Comparison of ENCODE assay signal across 8 mouse cellular contexts in the genomic region with DNA sequence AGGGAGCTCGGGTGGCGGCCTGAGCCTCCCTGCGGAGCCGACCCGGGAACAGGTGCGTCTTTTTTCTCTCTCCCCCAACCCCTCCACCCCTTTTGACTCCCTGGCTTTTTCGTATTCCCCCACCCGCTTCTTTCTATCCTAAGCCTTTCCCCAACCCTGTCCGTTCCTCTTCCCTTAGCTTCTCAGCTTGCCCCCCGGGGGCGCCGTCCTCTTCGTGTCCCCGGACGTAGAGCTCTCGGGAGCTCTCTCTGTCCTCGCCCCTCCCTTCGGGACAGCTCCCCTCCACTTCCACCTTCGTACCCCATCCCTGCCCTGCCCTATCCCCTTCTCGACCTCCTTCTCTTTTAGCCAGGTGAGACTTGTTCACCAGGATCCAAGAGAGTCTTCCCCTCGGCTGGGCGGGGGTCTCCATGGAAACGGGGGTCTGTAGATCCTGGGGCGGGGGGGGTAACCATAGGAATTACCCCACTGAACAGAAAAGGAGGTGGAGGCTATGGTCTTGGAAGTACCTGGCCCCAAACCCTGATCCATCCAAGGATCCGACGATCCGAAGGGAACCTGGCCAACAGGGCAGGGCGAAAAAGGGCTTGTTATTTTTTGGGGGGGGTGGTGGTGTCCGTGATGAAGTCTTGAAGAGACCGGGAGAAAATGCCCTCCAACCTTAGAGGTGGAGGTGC. TPM values are rescaled to one million over a fixed set of nuclear protein-coding genes. Genes with fewer than 3 reads are reported as not detected.
DNase-seq lines count a peak whose midpoint lies in the region; ATAC-seq and TF ChIP-seq lines count a peak whose summit lies in the region.

No protein-coding gene starts in this region.

- no peak for TF ChIP-seq CTCF in lung, embryonic 14.5 days (IDR thresholded peaks at IDR 0.05; ENCODE audit: low read depth)
- TF ChIP-seq CTCF in stomach, postnatal 0 days (IDR thresholded peaks at IDR 0.05; ENCODE audit: low read depth), result no peak

- no peaks in the 10 kb centered on the region for H3K9me3 ChIP-seq in hindbrain, embryonic 14.5 days (ENCODE audit: control insufficient read depth, low read length)
- H3K9me3 ChIP-seq in lung, embryonic 14.5 days (ENCODE audit: low read depth, low read length), result no peaks in the 10 kb centered on the region
- H3K9me3 ChIP-seq in stomach, postnatal 0 days (ENCODE audit: control insufficient read depth, low read length), result no peaks in the 10 kb centered on the region

- peak; percentile 7 for ATAC-seq in hindbrain, embryonic 14.5 days (ENCODE audit: low FRiP score)
- ATAC-seq in lung, embryonic 14.5 days (ENCODE audit: insufficient read depth), result peak; percentile 9
- no peak for ATAC-seq in stomach, postnatal 0 days (ENCODE audit: low FRiP score, low TSS enrichment)

- H3K27ac ChIP-seq in hindbrain, embryonic 14.5 days, result peak overlapping the region; percentile 80
- peak overlapping the region; percentile 60; the same call in 1 of the 2 replicates for H3K27ac ChIP-seq in lung, embryonic 14.5 days (ENCODE audit: low read depth)
- H3K27ac ChIP-seq in stomach, postnatal 0 days (replicated peaks), result peak overlapping the region; percentile 53; the same call in 1 of the 2 replicates

- H3K4me1 ChIP-seq in hindbrain, embryonic 14.5 days (replicated peaks; ENCODE audit: control insufficient read depth, insufficient read depth, low read length), result no peaks in the 10 kb centered on the region; the same call in 1 of the 2 replicates
- H3K4me1 ChIP-seq in lung, embryonic 14.5 days (ENCODE audit: insufficient read depth), result no peaks in the 10 kb centered on the region
- H3K4me1 ChIP-seq in stomach, postnatal 0 days (replicated peaks; ENCODE audit: control insufficient read depth, insufficient read depth), result no peaks in the 10 kb centered on the region

- WGBS in hindbrain, embryonic 14.5 days, result 12% methylated on average over 25 of the region's 30 CpGs
- 8% methylated on average over 30 of the region's 30 CpGs for WGBS in lung, embryonic 14.5 days
- 10% methylated on average over 24 of the region's 30 CpGs for WGBS in stomach, postnatal 0 days

- peak overlapping the region; percentile 55 for H3K4me3 ChIP-seq in hindbrain, embryonic 14.5 days (replicated peaks; ENCODE audit: low read length)
- peak overlapping the region; percentile 53 for H3K4me3 ChIP-seq in lung, embryonic 14.5 days (ENCODE audit: low read depth, low read length)
- peak overlapping the region; percentile 53 for H3K4me3 ChIP-seq in stomach, postnatal 0 days (ENCODE audit: low read depth, low read length)

- H3K36me3 ChIP-seq in hindbrain, embryonic 14.5 days (replicated peaks; ENCODE audit: control insufficient read depth, insufficient read depth), result no peaks in the 10 kb centered on the region
- H3K36me3 ChIP-seq in lung, embryonic 14.5 days (ENCODE audit: insufficient read depth), result no peaks in the 10 kb centered on the region
- no peaks in the 10 kb centered on the region for H3K36me3 ChIP-seq in stomach, postnatal 0 days (ENCODE audit: control insufficient read depth, insufficient read depth, low read length)

- H3K4me2 ChIP-seq in hindbrain, embryonic 14.5 days (replicated peaks), result peak overlapping the region; percentile 50
- peak overlapping the region; percentile 74 for H3K4me2 ChIP-seq in lung, embryonic 14.5 days
- H3K4me2 ChIP-seq in stomach, postnatal 0 days (replicated peaks; ENCODE audit: low read depth), result peak overlapping the region; percentile 71

- 0 out of 2 replicates have a peak, but pooled peaks cover 3% of the 10 kb centered on the region for H3K27me3 ChIP-seq in hindbrain, embryonic 14.5 days (ENCODE audit: control insufficient read depth, insufficient read depth, low read length)
- H3K27me3 ChIP-seq in lung, embryonic 14.5 days (ENCODE audit: insufficient read depth, low read length), result no peaks in the 10 kb centered on the region
- no peaks in the 10 kb centered on the region for H3K27me3 ChIP-seq in stomach, postnatal 0 days (ENCODE audit: control insufficient read depth, insufficient read depth, low read length)

- DNase-seq in embryo, embryonic 10.5 days (ENCODE audit: low spot score), result peak; percentile 7
- DNase-seq in embryo, embryonic 9.5 days (ENCODE audit: extremely low spot score), result no peak
- peak; percentile 21 to 36 for DNase-seq in thymus, adult 18-20 months
- DNase-seq in thymus, postnatal 0 days (ENCODE audit: low spot score), result no peak
- no peak for DNase-seq in hindbrain, embryonic 14.5 days (ENCODE audit: low spot score)
- DNase-seq in lung, embryonic 14.5 days, result peak; percentile 18
- DNase-seq in stomach, postnatal 0 days (ENCODE audit: low spot score), result no peak
- DNase-seq in layer of hippocampus, postnatal 14 days (ENCODE audit: low spot score in 2 of 2), result no peak

- peak overlapping the region; percentile 70 for H3K9ac ChIP-seq in hindbrain, embryonic 14.5 days
- H3K9ac ChIP-seq in lung, embryonic 14.5 days, result peak overlapping the region; percentile 56
- peak overlapping the region; percentile 38; the same call in 1 of the 2 replicates for H3K9ac ChIP-seq in stomach, postnatal 0 days (ENCODE audit: low read length)

- TF ChIP-seq EP300 in stomach, postnatal 0 days (optimal IDR thresholded peaks at IDR 0.05), result no peak

RNA-seq across cellular contexts. Expression of a gene that starts 2.9 kb away (rescaled TPM):
- polyA plus RNA-seq in thymus, postnatal 0 days (2015; fragmentation: Nextera tagmentation; extraction: Ambion mirVana), result 1.4 and 1.8 TPM in 2 replicates
- polyA plus RNA-seq in hindbrain, embryonic 14.5 days (2014; fragmentation: Nextera tagmentation; extraction: Ambion mirVana), result 6.9 and 8.1 TPM in 2 replicates
- polyA plus RNA-seq in lung, embryonic 14.5 days (2014; fragmentation: Nextera tagmentation; extraction: Ambion mirVana), result 6.2 and 7.3 TPM in 2 replicates
- polyA plus RNA-seq in stomach, postnatal 0 days (2015; fragmentation: Nextera tagmentation; extraction: Ambion mirVana), result 2.1 and 2.2 TPM in 2 replicates
- 10 to 100 TPM; 16.4 to 17.7 TPM for total RNA-seq in layer of hippocampus, postnatal 14 days (2021)

Comparison
In these comparisons a context has a peak if more than half of its experiments do, and no peak if none do; other contexts are left out.
1. DNase-seq: peak in embryo, embryonic 10.5 days (single experiment), thymus, adult 18-20 months (2 of 2) and lung, embryonic 14.5 days (single experiment); none in embryo, embryonic 9.5 days (single experiment), thymus, postnatal 0 days (single experiment), hindbrain, embryonic 14.5 days (single experiment), stomach, postnatal 0 days (single experiment) and layer of hippocampus, postnatal 14 days (0 of 2).
2. Peak in every context shown above with its lines, with median percentiles within 50 percentile points of each other: H3K27ac ChIP-seq, H3K4me2 ChIP-seq, H3K4me3 ChIP-seq and H3K9ac ChIP-seq.